Mouse (Mus musculus) heart, embryonic 12.5 days (tissue): ENCODE measurements around the gene Nup43. TPM values are rescaled to one million over a fixed set of nuclear protein-coding genes. Genes with fewer than 3 reads are reported as not detected.
"Not testable (repeated sequence)": the region's sequence is repeated elsewhere in the genome, so short reads cannot be mapped to it uniquely, and the experiment has no call there.

Experiments used
- ATAC-seq: fragments of 200-750 bp; cut with Nextera tagmentation; 2 replicates; pipeline ENCODE4 v1.8.0; 2017; ENCODE audit warnings: moderate TSS enrichment, moderate library complexity; ENCODE audit not compliant: insufficient number of reproducible peaks, low FRiP score
- H3K27ac ChIP-seq: fragments of 300-500 bp; sonication (generic); 2 replicates; pipeline ENCODE4 v1.5.1; 2016; ENCODE audit warnings: mild to moderate bottlenecking, moderate library complexity; ENCODE audit not compliant: poor library complexity, severe bottlenecking
- H3K27me3 ChIP-seq: fragments of 300-500 bp; sonication (generic); replicated peaks from 2 replicates; pipeline ENCODE4 v1.6.1; 2016; ENCODE audit warnings: mild to moderate bottlenecking, moderate library complexity
- H3K36me3 ChIP-seq: fragments of 300-500 bp; sonication (generic); 2 replicates; pipeline ENCODE4 v1.6.1; 2016; ENCODE audit warnings: mild to moderate bottlenecking, moderate library complexity
- H3K4me1 ChIP-seq: fragments of 300-500 bp; sonication (generic); replicated peaks from 2 replicates; pipeline ENCODE4 v1.6.1; 2016; ENCODE audit warnings: mild to moderate bottlenecking
- H3K4me2 ChIP-seq: fragments of 300-500 bp; sonication (generic); 2 replicates; pipeline ENCODE4 v1.6.1; 2016; ENCODE audit warnings: mild to moderate bottlenecking, moderate library complexity
- H3K4me3 ChIP-seq: fragments of 300-500 bp; sonication (generic); 2 replicates; pipeline ENCODE4 v1.5.1; 2016; ENCODE audit warnings: mild to moderate bottlenecking
- H3K9ac ChIP-seq: fragments of 300-500 bp; sonication (generic); 2 replicates; pipeline ENCODE4 v1.6.1; 2016; ENCODE audit warnings: mild to moderate bottlenecking, moderate library complexity
- H3K9me3 ChIP-seq: fragments of 300-500 bp; sonication (generic); replicated peaks from 2 replicates; pipeline ENCODE4 v1.6.1; 2016; ENCODE audit warnings: mild to moderate bottlenecking, moderate library complexity
- WGBS: fragments of 180-500 bp; shearing (Covaris S2); methylation state at CpG from one replicate; pipeline ENCODE4 v1.1.7; 2016; 5-methylcytosine and 5-hydroxymethylcytosine counted together
- polyA plus RNA-seq: library from polyadenylated mRNA; unstranded; fragments of >200 nt; fragmentation: Nextera tagmentation; extraction: Ambion mirVana; gene quantifications from 2 replicates; pipeline ENCODE4 v1.2.1, GENCODE M21; 2016

Nup43 gene
- polyA plus RNA-seq = 34.5 and 39.7 TPM in 2 replicates

DNA sequence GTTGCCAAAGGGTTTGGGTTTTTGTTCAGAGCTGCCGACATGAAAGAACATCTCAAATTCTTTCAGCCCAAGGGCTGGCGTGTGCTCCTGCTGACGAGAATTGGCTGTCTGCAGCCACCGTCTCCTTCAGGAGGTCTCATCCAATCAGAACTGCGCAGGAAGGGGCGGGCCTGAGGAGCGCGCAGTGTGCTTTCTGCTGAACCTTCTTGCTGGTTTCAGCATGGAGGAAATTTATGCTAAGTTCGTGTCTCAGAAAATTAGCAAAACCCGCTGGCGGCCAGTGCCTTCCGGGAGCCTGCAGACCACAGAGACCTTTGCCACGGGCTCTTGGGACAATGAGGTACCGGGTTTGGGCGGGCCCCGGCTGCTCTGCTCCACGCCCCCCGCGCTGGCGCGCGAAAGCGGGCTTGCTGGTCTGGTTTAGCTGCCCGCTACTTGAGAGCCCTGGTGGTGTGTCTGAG, at the start of gene Nup43:
Gene Nup43, plus strand, starts transcription at position 162 of the 461 bp plus-strand sequence.
- H3K9me3 ChIP-seq = no peaks in the 10 kb centered on the region
- under 1% methylated on average over 24 of the region's 24 CpGs for WGBS

DNA sequence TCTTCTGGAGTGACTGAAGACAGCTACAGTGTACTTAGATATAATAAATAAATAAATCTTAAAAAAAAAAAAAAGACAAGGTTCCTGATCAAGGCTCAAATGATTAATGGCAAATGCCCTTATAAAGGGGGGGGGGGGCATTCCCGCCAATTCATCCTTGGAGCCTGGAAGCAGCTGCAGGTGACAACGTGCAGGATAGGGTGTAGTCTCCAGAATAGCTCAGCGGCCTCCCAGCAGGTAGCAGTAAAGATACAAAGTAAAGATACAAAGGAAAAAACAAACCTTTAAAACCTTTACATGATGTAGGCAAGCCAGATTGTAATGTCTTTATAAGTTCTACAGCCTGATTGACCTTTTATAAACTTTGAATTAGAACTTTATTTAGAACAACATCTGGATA, 49.7 kb upstream of the Nup43 start:
- 71% methylated on average over 3 of the region's 3 CpGs for WGBS
- ATAC-seq, H3K27me3 ChIP-seq, H3K9ac ChIP-seq, H3K27ac ChIP-seq, H3K9me3 ChIP-seq, H3K4me3 ChIP-seq, H3K4me2 ChIP-seq, H3K36me3 ChIP-seq: not testable (repeated sequence)
- peaks cover 22% of the 10 kb centered on the region for H3K4me1 ChIP-seq

More for the DNA sequence above, at the start of gene Nup43:
- no peaks in the 10 kb centered on the region for H3K27me3 ChIP-seq
- peak within 1 kb of the TSS; percentile 63; the same call in 1 of the 2 replicates for H3K27ac ChIP-seq
- peaks cover 25% of the 10 kb centered on the region for H3K36me3 ChIP-seq
- H3K4me1 ChIP-seq = peaks cover 14% of the 10 kb centered on the region
- peak within 1 kb of the TSS; percentile 82 for H3K9ac ChIP-seq
- H3K4me3 ChIP-seq = peak within 1 kb of the TSS; percentile 75
- peak within 1 kb of the TSS; percentile 89 for H3K4me2 ChIP-seq
- ATAC-seq = peak; percentile 86

DNA sequence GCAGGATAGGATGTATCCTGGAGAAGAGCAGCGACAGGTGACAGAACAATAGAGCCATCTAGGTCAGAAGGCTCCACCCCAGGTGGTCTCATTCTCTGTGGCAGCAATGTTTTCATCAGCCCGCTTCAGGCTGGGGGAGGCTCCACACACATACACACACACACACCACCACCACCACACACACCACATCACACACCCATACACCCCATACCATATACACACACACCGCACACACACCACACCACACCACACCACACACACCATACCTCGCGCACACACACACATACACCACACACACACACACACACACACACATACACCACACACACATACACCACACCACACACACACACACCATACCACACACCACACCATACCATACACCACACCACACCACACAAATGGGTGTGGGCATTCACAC, 47.5 kb upstream of the Nup43 start:
- Histone ChIP-seq H3K4me2 (no peak overlapping the region), H3K4me1 (peaks cover 37% of the 10 kb centered on the region), H3K9ac (no peak overlapping the region), H3K4me3 (no peak overlapping the region), H3K27me3 (no peaks in the 10 kb centered on the region), H3K36me3 (peaks cover 1% of the 10 kb centered on the region), H3K27ac (no peak overlapping the region), H3K9me3 (peaks cover under 1% of the 10 kb centered on the region)
- WGBS = 93% methylated on average over 4 of the region's 5 CpGs
- no peak for ATAC-seq

DNA sequence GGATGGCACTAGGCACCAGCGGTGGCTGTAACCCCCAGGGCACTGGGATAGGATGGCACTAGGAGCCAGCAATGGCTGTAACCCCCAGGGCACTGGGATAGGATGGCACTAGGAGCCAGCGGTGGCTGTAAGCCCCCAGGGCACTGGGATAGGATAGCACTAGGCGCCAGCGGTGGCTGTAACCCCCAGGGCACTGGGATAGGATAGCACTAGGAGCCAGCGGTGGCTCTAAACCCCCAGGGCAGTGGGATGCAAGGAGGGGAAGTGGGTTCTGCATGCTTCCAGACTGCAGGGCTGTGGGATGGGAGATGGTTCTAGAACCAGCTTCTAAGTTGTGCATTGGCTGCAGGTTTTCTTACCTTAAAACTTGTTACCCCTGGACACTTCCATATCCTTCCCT, 46.6 kb upstream of the Nup43 start:
- Histone ChIP-seq H3K4me3 (no peak overlapping the region), H3K27me3 (no peaks in the 10 kb centered on the region), H3K4me2 (no peak overlapping the region), H3K4me1 (peaks cover 37% of the 10 kb centered on the region), H3K9ac (no peak overlapping the region), H3K27ac (no peak overlapping the region), H3K9me3 (no peaks in the 10 kb centered on the region), H3K36me3 (no peaks in the 10 kb centered on the region)
- WGBS = 62% methylated on average over 5 of the region's 5 CpGs
- no peak for ATAC-seq

DNA sequence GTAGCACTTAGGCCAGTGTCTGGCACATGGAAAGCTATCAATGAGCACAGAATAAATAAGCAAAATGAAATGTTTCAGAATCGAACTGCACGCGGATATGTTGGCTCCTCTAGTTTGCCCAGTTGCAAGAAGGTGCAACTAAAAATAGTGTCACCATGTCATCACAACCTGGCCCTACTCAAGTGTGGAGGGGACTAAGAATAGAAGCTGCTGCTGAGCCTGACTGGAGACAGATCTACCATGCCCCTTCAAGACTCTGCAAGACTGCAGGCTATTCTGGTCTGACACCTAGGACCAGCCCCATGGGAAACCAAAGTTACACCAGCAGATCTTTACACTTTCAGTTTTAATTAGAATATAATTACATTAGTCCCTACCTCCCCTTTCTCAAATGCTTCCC, 44.9 kb upstream of the Nup43 start:
- Histone ChIP-seq H3K4me2 (peak overlapping the region; percentile 19; the same call in 1 of the 2 replicates), H3K27ac (peak overlapping the region; percentile 34), H3K9ac (no peak overlapping the region), H3K9me3 (no peaks in the 10 kb centered on the region), H3K4me1 (peaks cover 42% of the 10 kb centered on the region), H3K4me3 (no peak overlapping the region), H3K27me3 (no peaks in the 10 kb centered on the region), H3K36me3 (no peaks in the 10 kb centered on the region)
- WGBS = 41% methylated on average over 3 of the region's 3 CpGs
- no peak for ATAC-seq

DNA sequence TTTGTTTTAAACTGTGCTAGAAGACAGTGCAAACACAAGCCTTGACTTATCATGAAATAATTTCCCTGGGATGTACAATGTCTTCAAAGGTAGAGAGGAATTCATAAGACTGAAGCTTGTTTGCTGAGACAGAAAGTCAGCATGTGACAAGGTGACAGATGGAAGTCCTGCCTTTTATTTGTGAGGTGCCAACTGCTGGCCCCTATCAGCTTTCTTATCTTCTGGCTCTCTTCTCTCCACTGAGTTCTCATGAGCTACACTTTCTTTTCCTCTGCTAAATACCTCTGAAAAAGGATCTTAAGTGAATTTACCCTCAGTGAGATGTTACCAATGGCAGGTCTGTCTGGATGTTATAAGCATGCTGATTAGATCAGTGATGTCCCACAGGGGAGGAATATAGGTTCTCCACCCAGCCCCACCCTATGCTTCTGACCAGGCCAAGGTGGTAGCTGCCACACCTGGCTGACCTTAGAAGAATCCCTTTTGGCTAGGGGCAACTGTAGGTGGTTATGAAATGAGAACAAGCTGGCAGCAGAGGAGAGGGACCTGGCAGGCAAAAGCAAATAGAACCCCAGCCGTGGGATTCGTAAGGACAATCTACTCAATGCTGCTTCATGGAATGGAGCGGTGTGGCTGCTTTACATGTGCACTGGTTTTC, 43.3 kb upstream of the Nup43 start:
- ATAC-seq = no peak
- H3K27ac ChIP-seq = no peak overlapping the region
- WGBS = 85% methylated on average over 3 of the region's 3 CpGs
- no peaks in the 10 kb centered on the region for H3K27me3 ChIP-seq
- peaks cover 4% of the 10 kb centered on the region; the same call in 1 of the 2 replicates for H3K36me3 ChIP-seq
- H3K4me1 ChIP-seq = peaks cover 53% of the 10 kb centered on the region
- no peaks in the 10 kb centered on the region for H3K9me3 ChIP-seq
- no peak overlapping the region for H3K4me3 ChIP-seq
- no peak overlapping the region for H3K4me2 ChIP-seq
- H3K9ac ChIP-seq = no peak overlapping the region

DNA sequence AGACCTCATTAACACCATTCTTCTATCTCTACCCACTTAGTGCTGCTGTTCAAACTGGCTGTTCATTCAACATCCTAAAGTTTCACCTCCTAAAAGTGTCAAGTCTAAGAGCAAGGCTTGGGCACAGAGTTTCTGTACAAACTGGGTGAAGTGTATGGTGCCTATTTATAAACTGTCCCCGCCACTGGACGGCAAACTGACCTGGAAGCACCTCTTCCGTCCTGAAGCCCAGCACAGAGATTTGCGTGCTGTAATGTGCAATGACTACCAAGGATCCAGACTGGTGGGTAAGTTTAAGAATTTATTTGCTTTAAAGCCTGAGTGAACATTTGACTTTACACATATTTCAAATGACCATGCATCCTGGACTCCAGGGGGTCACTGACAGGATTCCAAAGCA, 38.2 kb upstream of the Nup43 start:
- ATAC-seq = no peak
- 53% methylated on average over 4 of the region's 4 CpGs for WGBS
- H3K9me3 ChIP-seq = no peaks in the 10 kb centered on the region
- no peak overlapping the region for H3K4me2 ChIP-seq
- peaks cover 18% of the 10 kb centered on the region for H3K36me3 ChIP-seq
- no peak overlapping the region for H3K4me3 ChIP-seq
- no peak overlapping the region for H3K9ac ChIP-seq
- H3K4me1 ChIP-seq = peaks cover 39% of the 10 kb centered on the region
- no peak overlapping the region for H3K27ac ChIP-seq
- H3K27me3 ChIP-seq = no peaks in the 10 kb centered on the region

DNA sequence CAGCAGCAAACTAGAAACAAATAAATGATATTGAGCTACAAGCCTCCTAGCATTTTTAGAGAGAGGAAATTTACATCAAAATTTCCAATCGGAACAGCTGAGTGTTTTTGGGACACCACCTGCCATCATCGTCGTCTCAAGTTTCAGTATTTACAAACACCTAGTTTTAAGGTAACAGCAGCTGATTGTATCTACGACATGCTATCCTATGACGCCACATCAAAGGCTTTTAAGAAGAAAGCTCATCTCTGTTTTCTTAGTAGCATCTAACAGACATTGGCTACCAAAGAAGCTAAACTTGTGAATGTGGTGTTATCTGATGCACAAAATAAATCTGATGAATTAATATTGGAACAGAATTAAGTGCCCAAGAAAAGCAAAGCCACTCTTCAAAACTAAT, 37.0 kb upstream of the Nup43 start:
- WGBS = 90% methylated on average over 5 of the region's 5 CpGs
- Histone ChIP-seq H3K4me1 (peaks cover 37% of the 10 kb centered on the region), H3K9me3 (no peaks in the 10 kb centered on the region), H3K27ac (no peak overlapping the region), H3K4me3 (no peak overlapping the region), H3K9ac (no peak overlapping the region), H3K4me2 (no peak overlapping the region), H3K36me3 (peaks cover 18% of the 10 kb centered on the region), H3K27me3 (no peaks in the 10 kb centered on the region)
- ATAC-seq = no peak

DNA sequence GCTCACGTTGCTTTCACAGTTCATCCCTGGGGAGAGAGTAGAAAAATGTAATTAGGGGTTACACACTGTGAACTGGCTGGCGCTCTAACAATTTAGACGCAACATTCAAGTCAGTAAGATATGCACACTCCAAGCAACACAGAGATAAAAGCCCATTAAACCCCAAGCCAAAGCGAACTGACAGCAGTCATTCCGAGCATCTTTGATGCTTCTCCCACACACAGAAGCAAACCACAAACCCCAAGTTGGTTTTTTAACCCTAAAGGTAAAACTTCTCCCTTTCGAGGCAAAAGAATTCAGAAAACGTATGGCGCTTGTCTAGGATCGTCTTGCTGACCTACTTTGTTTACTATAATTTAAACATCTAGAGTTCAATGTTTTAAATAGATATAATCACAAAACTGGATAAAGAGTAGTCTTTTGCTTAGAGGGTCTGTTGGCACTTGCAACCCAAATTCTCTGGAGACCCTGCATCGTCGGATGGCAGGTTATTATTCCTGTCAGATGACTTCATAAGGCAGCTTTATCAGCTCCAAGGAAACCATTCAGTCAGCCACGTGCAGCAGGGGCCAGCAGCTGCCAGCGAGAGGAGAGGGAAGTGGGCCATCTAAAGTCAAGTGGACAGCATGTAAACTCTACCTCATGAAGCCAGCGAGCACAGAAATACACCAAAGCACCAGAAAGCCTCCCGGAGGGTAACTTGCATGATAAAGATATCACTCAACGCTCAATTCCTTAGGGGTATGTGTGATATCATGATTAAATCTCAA, 36.2 kb upstream of the Nup43 start:
- no peak overlapping the region for H3K4me2 ChIP-seq
- peak overlapping the region; percentile 1; the same call in 1 of the 2 replicates for H3K27ac ChIP-seq
- H3K9ac ChIP-seq = no peak overlapping the region

DNA sequence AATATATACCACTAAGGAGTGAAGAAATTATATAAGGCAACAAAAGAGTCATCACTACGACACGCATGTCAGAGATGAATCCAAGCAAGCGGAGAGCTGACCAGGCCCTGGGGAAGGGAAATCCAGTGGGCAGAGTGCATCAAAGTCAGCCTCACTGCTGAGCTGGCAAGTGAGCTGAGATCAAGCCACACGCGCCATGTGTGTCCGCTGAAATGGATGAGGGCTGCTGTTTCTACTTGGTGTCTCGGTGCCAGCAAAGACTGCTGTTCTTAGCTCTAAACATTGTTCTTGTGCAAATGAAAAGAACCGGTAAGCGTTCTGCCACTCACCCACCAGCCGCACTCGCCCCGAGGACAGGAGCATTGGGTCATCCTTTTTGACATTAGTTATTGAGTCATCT, 26.9 kb upstream of the Nup43 start:
- Histone ChIP-seq H3K27ac (no peak overlapping the region), H3K9ac (no peak overlapping the region), H3K4me1 (no peaks in the 10 kb centered on the region), H3K36me3 (peaks cover 73% of the 10 kb centered on the region), H3K27me3 (no peaks in the 10 kb centered on the region), H3K4me2 (no peak overlapping the region), H3K9me3 (no peaks in the 10 kb centered on the region), H3K4me3 (no peak overlapping the region)
- WGBS = 95% methylated on average over 12 of the region's 12 CpGs
- ATAC-seq = no peak

More for the DNA sequence above, 36.2 kb upstream of the Nup43 start:
- Histone ChIP-seq H3K4me3 (no peak overlapping the region), H3K36me3 (peaks cover 18% of the 10 kb centered on the region), H3K27me3 (no peaks in the 10 kb centered on the region), H3K9me3 (no peaks in the 10 kb centered on the region), H3K4me1 (peaks cover 37% of the 10 kb centered on the region)
- no peak for ATAC-seq
- WGBS = 55% methylated on average over 16 of the region's 16 CpGs

DNA sequence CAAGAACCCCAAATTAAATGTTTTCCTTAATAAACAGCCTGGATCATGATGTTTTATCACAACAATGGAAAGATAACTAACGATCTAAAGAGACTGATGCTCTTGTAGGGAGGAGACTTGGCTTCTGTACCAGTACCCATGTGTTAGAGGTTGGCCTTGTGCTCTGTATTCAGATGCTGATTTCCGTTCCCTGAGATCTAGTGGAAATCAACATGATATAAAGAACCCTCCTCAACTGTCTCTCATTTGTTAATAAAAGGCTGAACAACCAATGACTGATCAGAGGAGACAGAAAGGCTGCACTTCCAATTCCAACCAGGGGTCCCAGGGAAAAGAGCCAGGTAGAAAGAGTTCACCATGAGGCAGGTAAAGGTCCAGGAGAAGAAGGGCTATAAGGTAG, 21.4 kb upstream of the Nup43 start:
- Histone ChIP-seq H3K27me3 (no peaks in the 10 kb centered on the region), H3K27ac (no peak overlapping the region), H3K36me3 (peaks cover 63% of the 10 kb centered on the region), H3K4me2 (no peak overlapping the region), H3K4me3 (no peak overlapping the region), H3K9me3 (no peaks in the 10 kb centered on the region), H3K9ac (no peak overlapping the region), H3K4me1 (peaks cover 9% of the 10 kb centered on the region)
- 84% methylated on average over 2 of the region's 2 CpGs for WGBS
- ATAC-seq = no peak
